Mouse (Mus musculus) stomach, postnatal 0 days (tissue): ENCODE data around the gene Nudt15. TPM values are rescaled to one million over a fixed set of nuclear protein-coding genes. Genes with fewer than 3 reads are reported as not detected.

Experiments used
- ATAC-seq: fragments of 200-750 bp; cut with Nextera tagmentation; 2 replicates; pipeline ENCODE4 v1.8.0; 2017; ENCODE audit not compliant: low FRiP score, low TSS enrichment
- DNase-seq: peaks from one replicate; pipeline ENCODE4 v3.0.0-alpha.2; 2016; ENCODE audit warnings: low spot score
- H3K27ac ChIP-seq: fragments of 300-500 bp; sonication (generic); replicated peaks from 2 replicates; pipeline ENCODE4 v1.5.1; 2014; ENCODE audit warnings: mild to moderate bottlenecking, control low read depth
- H3K27me3 ChIP-seq: fragments of 300-500 bp; sonication (generic); 2 replicates; pipeline ENCODE4 v1.6.1; 2014; ENCODE audit warnings: low read length; ENCODE audit not compliant: control insufficient read depth, insufficient read depth
- H3K36me3 ChIP-seq: fragments of 300-500 bp; sonication (generic); 2 replicates; pipeline ENCODE4 v1.6.1; 2014; ENCODE audit warnings: low read length, mixed read lengths; ENCODE audit not compliant: control insufficient read depth, insufficient read depth
- H3K4me1 ChIP-seq: fragments of 300-500 bp; sonication (generic); replicated peaks from 2 replicates; pipeline ENCODE4 v1.6.1; 2014; ENCODE audit warnings: antibody characterized with exemption; ENCODE audit not compliant: control insufficient read depth, insufficient read depth
- H3K4me2 ChIP-seq: fragments of 300-500 bp; sonication (generic); replicated peaks from 2 replicates; pipeline ENCODE4 v1.6.1; 2014; ENCODE audit warnings: low read depth, mild to moderate bottlenecking, control low read depth, moderate library complexity
- H3K4me3 ChIP-seq: fragments of 300-500 bp; sonication (generic); 2 replicates; pipeline ENCODE4 v1.5.1; 2014; ENCODE audit warnings: low read depth, low read length, control low read depth
- H3K9ac ChIP-seq: fragments of 300-500 bp; sonication (generic); 2 replicates; pipeline ENCODE4 v1.6.1; 2014; ENCODE audit warnings: mild to moderate bottlenecking, low read length, control low read depth, mixed read lengths
- H3K9me3 ChIP-seq: fragments of 300-500 bp; sonication (generic); 2 replicates; pipeline ENCODE4 v1.6.1; 2016; ENCODE audit warnings: low read length; ENCODE audit not compliant: control insufficient read depth
- CTCF ChIP-seq: IDR thresholded peaks from 2 replicates; pipeline ENCODE4 v1.5.1; 2016; ENCODE audit warnings: antibody characterized with exemption, low read depth, mild to moderate bottlenecking, moderate library complexity
- EP300 ChIP-seq: optimal IDR thresholded peaks from 2 replicates; pipeline ENCODE3; 2016; ENCODE audit warnings: antibody characterized with exemption
- WGBS: fragments of 180-500 bp; shearing (Covaris S2); extraction: QIAGEN DNeasy Blood & Tissue Kit; methylation state at CpG from one replicate; pipeline ENCODE4 v1.1.7; 2014; 5-methylcytosine and 5-hydroxymethylcytosine counted together
- polyA plus RNA-seq: library from polyadenylated mRNA; unstranded; fragments of >200 nt; fragmentation: Nextera tagmentation; extraction: Ambion mirVana; gene quantifications from 2 replicates; pipeline ENCODE4 v1.2.1, GENCODE M21; 2015

Nudt15 gene
- polyA plus RNA-seq, 1 experiment from 2014 or later, result 2.6 TPM

GRCm38 (mm10) chr14:73478321-73478720, 69.7 kb downstream of the Nudt15 start:
- DNase-seq (no peak), ATAC-seq (no peak)
- TF ChIP-seq EP300, result no peak
- no peak for TF ChIP-seq CTCF
- no peaks in the 10 kb centered on the region for H3K27me3 ChIP-seq
- H3K9me3 ChIP-seq, result no peaks in the 10 kb centered on the region
- H3K4me2 ChIP-seq, result no peak overlapping the region
- H3K9ac ChIP-seq, result no peak overlapping the region
- no peak overlapping the region for H3K4me3 ChIP-seq
- 60% methylated on average over 3 of the region's 3 CpGs for WGBS
- no peak overlapping the region for H3K27ac ChIP-seq
- H3K4me1 ChIP-seq, result no peaks in the 10 kb centered on the region; the same call in 1 of the 2 replicates
- no peaks in the 10 kb centered on the region for H3K36me3 ChIP-seq

GRCm38 (mm10) chr14:73477077-73477476, 71.0 kb downstream of the Nudt15 start:
- Histone ChIP-seq H3K4me1 (no peaks in the 10 kb centered on the region; the same call in 1 of the 2 replicates), H3K9ac (no peak overlapping the region), H3K4me3 (no peak overlapping the region), H3K9me3 (no peaks in the 10 kb centered on the region), H3K36me3 (no peaks in the 10 kb centered on the region), H3K27ac (no peak overlapping the region), H3K27me3 (no peaks in the 10 kb centered on the region), H3K4me2 (no peak overlapping the region)
- DNase-seq (no peak), ATAC-seq (no peak)
- TF ChIP-seq EP300 (no peak), CTCF (no peak)
- WGBS, result 87% methylated on average over 10 of the region's 10 CpGs

- no peaks in the 10 kb centered on the region for H3K27me3 ChIP-seq
- no peak overlapping the region for H3K4me2 ChIP-seq
- H3K9ac ChIP-seq, result no peak overlapping the region
- H3K4me1 ChIP-seq, result no peaks in the 10 kb centered on the region; the same call in 1 of the 2 replicates
- 76% methylated on average over 8 of the region's 8 CpGs for WGBS
- H3K4me3 ChIP-seq, result no peak overlapping the region
- H3K36me3 ChIP-seq, result no peaks in the 10 kb centered on the region
- ATAC-seq (no peak), DNase-seq (no peak)
- no peaks in the 10 kb centered on the region for H3K9me3 ChIP-seq
- TF ChIP-seq CTCF (no peak), EP300 (no peak)
- H3K27ac ChIP-seq, result no peak overlapping the region
These were observed 71.6 kb downstream of the Nudt15 start for GRCm38 (mm10) chr14:73476361-73476934.

GRCm38 (mm10) chr14:73475506-73475905, 72.5 kb downstream of the Nudt15 start:
- H3K4me2 ChIP-seq, result no peak overlapping the region
- H3K27me3 ChIP-seq, result no peaks in the 10 kb centered on the region
- H3K27ac ChIP-seq, result no peak overlapping the region
- H3K9ac ChIP-seq, result no peak overlapping the region
- ATAC-seq, result no peak
- no peak for DNase-seq
- H3K9me3 ChIP-seq, result no peaks in the 10 kb centered on the region
- WGBS, result 62% methylated on average over 7 of the region's 7 CpGs
- H3K4me3 ChIP-seq, result no peak overlapping the region
- no peak for TF ChIP-seq CTCF
- no peak for TF ChIP-seq EP300
- no peaks in the 10 kb centered on the region for H3K36me3 ChIP-seq
- no peaks in the 10 kb centered on the region; the same call in 1 of the 2 replicates for H3K4me1 ChIP-seq

GRCm38 (mm10) chr14:73474636-73475093, 73.4 kb downstream of the Nudt15 start:
- TF ChIP-seq CTCF (peak; percentile 81), EP300 (no peak)
- Histone ChIP-seq H3K4me1 (no peaks in the 10 kb centered on the region; the same call in 1 of the 2 replicates), H3K36me3 (no peaks in the 10 kb centered on the region), H3K4me3 (no peak overlapping the region), H3K9ac (no peak overlapping the region), H3K27ac (no peak overlapping the region), H3K27me3 (no peaks in the 10 kb centered on the region), H3K9me3 (no peaks in the 10 kb centered on the region), H3K4me2 (no peak overlapping the region)
- DNase-seq (peak; percentile 37), ATAC-seq (peak; percentile 92)
- 8% methylated on average over 7 of the region's 7 CpGs for WGBS

GRCm38 (mm10) chr14:73473670-73474460, 74.2 kb downstream of the Nudt15 start:
- Histone ChIP-seq H3K9ac (no peak overlapping the region), H3K9me3 (no peaks in the 10 kb centered on the region), H3K36me3 (no peaks in the 10 kb centered on the region), H3K4me2 (no peak overlapping the region), H3K27me3 (no peaks in the 10 kb centered on the region), H3K27ac (no peak overlapping the region), H3K4me3 (no peak overlapping the region), H3K4me1 (no peaks in the 10 kb centered on the region; the same call in 1 of the 2 replicates)
- DNase-seq (no peak), ATAC-seq (peak; percentile 72)
- TF ChIP-seq EP300 (no peak), CTCF (no peak)
- 32% methylated on average over 3 of the region's 3 CpGs for WGBS
